Mouse (Mus musculus) spleen, adult 12 weeks (tissue): Measurements from ENCODE around the gene Srarp.

ENCODE experiments used
- DNase-seq: peaks from one replicate; pipeline ENCODE4 v3.0.0; 2022; ENCODE audit warnings: low spot score

The Srarp gene

GRCm38 (mm10) chr4:141456193-141456938 lies 20.5 kb upstream of the Srarp start:
- DNase-seq = no peak

GRCm38 (mm10) chr4:141455526-141455925 lies 19.6 kb upstream of the Srarp start:
- no peak for DNase-seq

- DNase-seq = no peak
Measured at GRCm38 (mm10) chr4:141454581-141455350, 18.9 kb upstream of the Srarp start.

- DNase-seq = no peak
Measured at GRCm38 (mm10) chr4:141451916-141452450, 16.1 kb upstream of the Srarp start.

GRCm38 (mm10) chr4:141451251-141451650 lies 15.3 kb upstream of the Srarp start:
- DNase-seq = no peak

GRCm38 (mm10) chr4:141446211-141446610 lies 10.3 kb upstream of the Srarp start:
- DNase-seq = no peak

- DNase-seq = no peak
Measured at GRCm38 (mm10) chr4:141445328-141445720, 9.4 kb upstream of the Srarp start.

GRCm38 (mm10) chr4:141444451-141445327 lies 8.8 kb upstream of the Srarp start, which contains the start of gene Zbtb17:
Zbtb17 (plus strand) TSS chr4:141444654.
- peak; percentile 81 for DNase-seq

GRCm38 (mm10) chr4:141443641-141444429 lies 7.9 kb upstream of the Srarp start:
- no peak for DNase-seq

- DNase-seq = no peak
Measured at GRCm38 (mm10) chr4:141440877-141441276, 5.0 kb upstream of the Srarp start.

- no peak for DNase-seq
Measured at GRCm38 (mm10) chr4:141439083-141439803, 3.3 kb upstream of the Srarp start.

GRCm38 (mm10) chr4:141433191-141433590 lies 2.7 kb downstream of the Srarp start:
- DNase-seq = no peak

- no peak for DNase-seq
Measured at GRCm38 (mm10) chr4:141432666-141433065, 3.2 kb downstream of the Srarp start.

- no peak for DNase-seq
Measured at GRCm38 (mm10) chr4:141430997-141431396, 4.9 kb downstream of the Srarp start.

- no peak for DNase-seq
Measured at GRCm38 (mm10) chr4:141429847-141430246, 6.1 kb downstream of the Srarp start.

GRCm38 (mm10) chr4:141429381-141429780 lies 6.5 kb downstream of the Srarp start:
- DNase-seq = no peak

- no peak for DNase-seq
Measured at GRCm38 (mm10) chr4:141427921-141428320, 8.0 kb downstream of the Srarp start.

GRCm38 (mm10) chr4:141426796-141427745 lies 8.8 kb downstream of the Srarp start:
- DNase-seq = no peak
